Mouse (Mus musculus): Measurements from ENCODE around the gene Arhgap10.

Arhgap10 gene

DNA sequence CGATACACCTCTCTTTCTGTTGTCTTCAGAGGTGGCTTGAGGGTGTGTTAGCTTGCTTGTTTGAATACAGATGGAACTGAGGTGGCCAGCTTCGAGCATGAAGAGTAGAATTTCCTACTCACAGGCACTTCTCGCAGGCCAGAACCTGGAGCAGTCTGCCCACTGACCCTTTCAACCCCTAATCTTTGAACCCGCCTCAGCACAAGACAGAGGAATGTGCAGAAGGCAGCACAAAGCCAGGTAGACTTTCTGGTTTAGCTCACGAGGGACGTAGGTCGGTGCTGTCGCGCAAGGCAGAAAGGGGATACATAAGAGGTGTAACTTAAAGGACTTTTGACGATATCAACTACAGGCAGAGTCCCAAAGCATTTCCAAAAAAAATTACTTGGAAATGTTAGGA, 908 bp downstream of the Arhgap10 start:
- ATAC-seq (ENCODE audit: low TSS enrichment): 0 out of 2 replicates have a peak, but pooled peaks have one; percentile 7

DNA sequence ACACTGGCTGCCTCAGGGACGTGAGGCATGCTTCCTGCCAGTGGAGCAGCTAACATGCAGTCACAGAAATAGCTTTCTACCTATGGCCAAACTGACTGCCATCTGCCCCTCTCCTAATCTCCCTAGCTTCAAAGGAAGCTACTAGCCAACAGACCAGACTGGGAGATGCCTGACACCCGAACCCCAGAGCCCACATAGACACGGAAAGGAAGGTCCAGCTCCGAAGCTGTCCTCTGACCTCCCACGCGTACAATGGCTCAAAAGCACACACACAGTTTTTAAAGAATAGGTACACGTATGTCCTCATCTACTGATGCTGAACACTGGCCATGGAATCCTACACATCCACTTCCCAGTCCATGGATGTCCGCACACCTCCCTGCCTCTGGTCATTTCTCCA, 2.0 kb downstream of the Arhgap10 start:
- ATAC-seq (ENCODE audit: low TSS enrichment): no peak

DNA sequence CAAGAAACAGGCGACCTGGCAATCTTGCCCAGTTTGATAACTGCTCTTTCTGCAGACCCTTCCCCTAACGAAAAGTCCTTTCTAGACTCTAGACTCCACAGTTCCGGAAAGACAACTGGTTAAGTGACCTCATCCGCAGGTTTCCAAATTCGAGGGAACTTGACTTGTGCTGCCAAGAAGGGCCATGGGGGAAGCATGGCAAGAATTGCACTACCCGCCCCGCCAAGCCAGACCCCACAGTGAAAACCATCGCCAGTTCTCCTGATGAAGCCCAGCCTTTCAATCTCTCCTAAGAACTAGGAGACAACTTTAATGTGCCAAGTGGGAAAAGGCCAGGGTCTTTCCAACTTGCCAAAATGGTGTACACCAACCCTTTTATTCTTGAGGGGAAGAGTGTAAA, 2.6 kb downstream of the Arhgap10 start:
- no peak for ATAC-seq (ENCODE audit: low TSS enrichment)

DNA sequence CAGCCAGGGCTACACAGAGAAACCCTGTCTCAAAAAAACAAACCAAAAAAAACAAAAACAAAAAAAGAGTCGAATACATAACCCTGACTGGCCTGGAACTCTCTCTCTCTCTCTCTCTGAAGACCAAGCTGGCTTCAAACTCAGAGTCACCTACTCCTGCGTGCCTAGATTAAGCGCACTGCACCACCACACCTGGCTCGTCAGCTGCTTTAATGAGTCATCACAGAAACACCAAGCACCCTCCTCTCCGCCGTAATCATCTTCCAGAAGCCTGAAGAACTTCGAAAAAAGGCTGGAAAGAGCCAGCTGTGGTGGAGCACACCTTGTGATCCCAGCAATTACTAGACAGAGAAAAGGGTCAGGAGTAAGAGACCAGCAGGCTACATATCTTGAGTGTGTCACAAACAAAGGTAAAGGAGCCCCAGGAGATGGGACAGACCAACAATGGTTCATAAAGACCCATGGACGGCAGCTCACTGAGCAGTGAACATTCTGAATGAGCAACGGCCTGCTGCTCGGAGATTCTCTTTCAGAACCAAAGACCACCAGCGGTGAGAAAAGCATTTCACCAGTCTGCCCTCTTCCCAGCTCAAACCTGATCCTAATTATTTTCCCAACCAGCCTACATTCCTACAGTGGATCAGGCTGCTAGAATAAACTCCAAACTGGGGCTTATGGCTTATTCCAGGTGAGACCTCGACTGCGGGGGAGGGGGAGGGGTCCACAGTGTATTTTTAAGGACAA, 5.8 kb downstream of the Arhgap10 start:
- peak; percentile 38; the same call in 1 of the 2 replicates for ATAC-seq (ENCODE audit: low TSS enrichment)

DNA sequence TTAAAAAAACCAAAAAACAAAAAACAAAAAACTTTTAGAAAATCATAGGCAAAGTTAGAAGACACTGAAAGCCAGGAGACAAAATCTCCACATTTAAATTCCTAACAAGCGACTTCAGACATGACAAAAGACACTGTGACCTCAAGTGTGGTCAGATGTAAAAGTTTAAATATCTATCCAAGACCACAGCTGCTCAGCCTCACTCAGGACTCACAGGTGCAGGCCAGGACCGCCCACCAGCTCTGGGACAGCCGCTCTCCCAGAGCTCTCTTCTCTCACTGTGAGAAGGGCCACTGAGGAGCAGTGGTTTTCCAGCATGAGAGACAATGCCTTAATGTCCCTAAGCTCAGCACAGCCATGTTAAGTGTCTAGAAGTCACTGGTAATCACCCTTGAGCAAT, 7.3 kb downstream of the Arhgap10 start:
- no peak for ATAC-seq (ENCODE audit: low TSS enrichment)

DNA sequence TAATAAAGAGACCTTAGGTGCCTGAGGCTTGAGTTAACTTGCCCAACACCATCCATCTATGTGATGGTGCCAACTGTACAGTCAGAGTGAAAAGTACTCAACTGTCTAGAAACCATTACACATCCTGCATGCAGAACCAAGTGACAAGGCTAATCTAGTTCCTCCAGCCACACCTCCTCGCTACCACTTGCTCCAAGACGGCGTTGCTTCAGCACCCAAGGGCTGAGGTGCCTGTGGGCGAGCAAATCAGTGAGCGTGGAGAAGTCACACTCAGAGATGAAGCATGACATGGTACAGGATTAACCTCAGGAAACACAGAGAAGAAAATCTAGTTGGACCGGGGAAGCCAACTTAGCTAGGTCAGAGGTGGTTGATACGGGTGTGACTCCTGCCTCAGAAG, 8.7 kb downstream of the Arhgap10 start:
- ATAC-seq (ENCODE audit: low TSS enrichment): peak; percentile 27; the same call in 1 of the 2 replicates

DNA sequence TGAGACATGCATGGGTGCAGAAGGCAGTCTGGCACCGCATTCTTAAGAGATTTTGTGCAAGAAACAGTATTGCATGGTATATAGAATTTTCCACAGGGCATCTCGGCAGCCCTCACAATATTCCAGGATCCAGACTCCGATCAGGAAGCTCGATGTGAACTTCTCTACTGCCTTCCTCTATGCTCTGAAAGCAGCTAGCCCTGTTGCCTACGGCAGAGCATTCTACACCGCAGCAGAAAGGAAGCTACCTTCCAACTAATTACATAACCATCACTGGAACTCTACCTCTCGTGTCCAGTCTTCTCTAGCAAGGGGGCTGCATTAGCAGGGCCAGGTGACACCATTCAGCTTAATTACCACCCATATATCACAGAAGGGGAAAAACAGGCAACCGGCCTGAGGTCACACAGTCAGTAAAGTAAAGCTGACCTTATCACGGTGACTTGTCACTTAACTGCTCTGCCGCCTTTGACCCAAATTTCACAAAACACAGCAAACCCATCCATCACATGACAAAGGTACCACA, 10.2 kb downstream of the Arhgap10 start:
- peak; percentile 58; the same call in 1 of the 2 replicates for ATAC-seq (ENCODE audit: low TSS enrichment)

DNA sequence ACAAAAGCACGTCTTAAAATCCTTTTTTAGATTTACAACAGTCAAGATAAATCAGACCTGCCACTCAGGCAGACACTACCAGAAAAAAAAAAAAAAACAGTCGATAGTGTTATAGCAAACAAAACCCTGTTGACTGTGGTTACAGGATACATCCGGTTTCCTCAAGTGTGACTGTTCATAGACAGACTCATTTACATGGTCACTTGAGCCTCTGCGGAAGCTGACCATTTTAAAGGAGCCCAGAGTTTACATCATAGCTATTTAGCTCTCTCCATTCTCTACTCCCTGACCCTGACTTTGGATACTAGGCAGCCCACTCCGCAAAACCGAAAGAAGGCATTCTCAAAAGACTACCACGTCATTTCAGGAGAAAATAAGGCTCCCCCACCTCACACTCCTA, 11.2 kb downstream of the Arhgap10 start:
- ATAC-seq (ENCODE audit: low TSS enrichment): no peak

DNA sequence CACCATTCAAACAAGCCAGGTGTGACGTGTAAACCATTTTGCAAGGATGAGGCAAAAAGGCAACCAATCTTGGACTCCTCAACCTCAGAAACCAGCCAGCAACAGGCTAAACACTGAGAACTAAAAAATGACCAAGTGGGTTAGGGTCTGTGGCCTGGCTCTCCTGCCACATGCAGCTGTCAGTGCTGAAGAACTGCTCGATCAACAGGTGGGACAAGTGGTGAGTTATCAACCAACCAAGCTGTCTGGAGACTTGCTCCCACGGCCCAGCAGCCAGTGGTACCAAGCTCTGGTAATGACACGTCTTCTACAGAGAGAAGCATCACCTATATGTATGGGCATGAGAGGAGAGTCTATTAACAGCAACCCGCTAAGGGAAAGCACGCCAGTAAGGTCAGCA, 15.2 kb downstream of the Arhgap10 start:
- no peak for ATAC-seq (ENCODE audit: low TSS enrichment)

DNA sequence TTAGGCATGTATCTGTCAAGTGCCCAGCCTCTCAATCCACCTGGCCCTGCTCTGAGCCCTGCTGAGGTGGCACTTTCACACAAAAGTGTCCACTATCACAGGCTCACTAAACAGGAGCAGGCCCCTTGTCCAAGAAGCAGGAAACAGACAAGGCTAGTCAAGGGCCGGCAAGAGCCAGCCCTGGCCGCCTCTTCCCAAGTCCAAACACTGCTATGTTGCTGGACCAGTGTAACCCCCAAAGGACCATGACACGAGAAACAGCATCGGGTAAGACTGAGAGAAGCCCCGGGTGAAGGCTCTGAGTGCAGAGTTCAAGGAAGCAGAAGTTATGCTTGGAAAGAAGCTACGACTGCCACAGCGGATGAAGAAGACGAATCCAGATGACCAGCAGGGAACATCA, 16.6 kb downstream of the Arhgap10 start:
- no peak for ATAC-seq (ENCODE audit: low TSS enrichment)

DNA sequence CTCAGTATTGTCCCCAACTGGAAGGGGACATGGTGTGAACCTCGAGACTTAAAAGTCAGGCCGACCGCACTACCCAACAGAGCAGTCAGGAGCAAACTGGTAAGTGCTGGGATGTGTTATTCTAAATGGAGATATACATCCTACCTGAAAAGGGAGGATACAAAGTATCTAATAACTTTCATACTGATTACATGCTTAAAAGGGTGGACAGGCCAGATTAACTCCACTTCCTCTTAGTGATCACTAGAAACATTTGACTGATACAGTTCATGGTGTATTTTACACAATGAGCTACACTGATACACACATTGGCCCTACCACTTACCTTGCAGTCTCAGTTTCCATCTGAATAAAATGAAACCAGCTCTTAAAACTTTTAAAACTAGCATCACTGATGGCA, 17.5 kb downstream of the Arhgap10 start:
- no peak for ATAC-seq (ENCODE audit: low TSS enrichment)

DNA sequence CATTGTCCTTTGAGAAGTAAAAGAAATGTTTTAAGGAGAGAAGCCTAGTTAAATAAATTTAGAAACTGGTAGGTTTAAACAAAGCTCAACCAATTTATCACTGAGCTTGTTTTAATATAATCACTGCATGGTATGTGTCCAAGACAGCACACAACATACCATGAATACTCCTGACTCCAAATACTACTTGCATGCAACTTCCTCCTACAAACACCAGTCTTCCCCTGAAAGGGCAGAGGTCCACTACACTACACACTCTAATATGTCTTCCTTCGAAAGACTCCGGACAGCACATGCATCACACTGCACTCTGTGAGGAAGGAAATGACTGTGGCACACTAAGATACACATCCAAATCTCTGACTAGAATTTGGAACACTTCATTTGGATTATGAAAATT, 20.3 kb downstream of the Arhgap10 start:
- ATAC-seq (ENCODE audit: low TSS enrichment): peak; percentile 3; the same call in 1 of the 2 replicates

DNA sequence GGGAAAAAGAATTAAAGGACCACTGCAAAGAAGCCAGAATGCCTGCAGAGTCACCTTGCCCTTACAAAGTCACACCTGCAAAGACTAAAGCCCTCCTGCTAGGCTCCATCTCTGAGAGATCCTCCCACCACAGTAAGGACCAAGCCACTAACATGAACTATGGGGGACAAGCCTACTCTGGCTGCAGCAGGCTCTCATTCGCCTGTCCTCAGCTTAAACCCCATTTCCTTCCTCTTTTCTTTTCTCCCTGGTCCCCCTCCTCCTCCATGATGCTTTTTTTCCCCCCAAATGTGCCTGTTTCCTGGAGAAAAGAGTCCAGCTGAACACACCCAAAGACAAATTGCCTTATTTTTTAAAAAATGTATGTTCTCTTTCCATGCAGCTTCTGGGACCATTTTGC, 21.5 kb downstream of the Arhgap10 start:
- no peak for ATAC-seq (ENCODE audit: low TSS enrichment)

DNA sequence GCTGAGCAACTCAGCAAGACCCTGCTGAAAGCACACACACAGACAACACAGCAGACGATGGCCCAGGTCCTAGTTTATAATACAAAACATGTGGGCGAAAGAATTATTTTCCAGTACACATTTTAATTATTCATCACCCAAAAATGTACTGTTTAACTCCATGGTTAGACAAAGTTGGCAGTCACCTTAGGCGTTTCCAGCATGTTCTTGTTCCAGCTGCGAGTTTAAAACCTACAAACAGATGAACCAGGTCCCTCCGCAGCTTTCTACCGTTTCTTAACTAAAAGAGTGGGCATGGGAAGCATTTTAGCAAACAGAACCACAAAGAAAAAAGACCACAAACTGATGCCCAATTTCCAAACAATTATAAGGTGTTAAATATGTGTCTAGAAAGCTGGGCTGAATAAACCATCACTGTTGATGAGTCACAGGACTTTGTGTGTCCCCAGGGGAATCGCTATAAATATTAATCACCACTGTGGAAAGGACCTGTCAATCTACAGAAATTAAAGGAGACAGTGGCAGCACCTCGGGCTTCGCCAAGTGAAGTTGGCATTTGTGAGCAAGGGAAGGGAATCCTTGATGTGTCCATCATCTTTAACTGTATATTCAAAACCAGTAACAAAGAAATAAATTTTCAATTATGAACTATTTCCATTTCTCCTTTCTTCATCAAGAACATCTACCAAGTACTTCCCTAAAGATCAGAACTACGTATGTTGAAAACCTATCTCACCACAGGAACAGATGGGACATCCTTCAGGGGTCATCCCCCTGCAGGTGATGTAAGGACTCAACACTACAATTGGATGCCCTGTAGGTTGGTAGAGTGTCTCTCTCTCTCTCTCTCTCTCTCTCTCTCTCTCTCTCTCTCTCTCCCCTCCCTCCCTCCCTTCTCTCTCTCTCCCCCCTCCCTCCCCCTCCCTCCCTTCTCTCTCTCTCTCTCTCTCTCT, 23.1 kb downstream of the Arhgap10 start:
- no peak for ATAC-seq (ENCODE audit: low TSS enrichment)

DNA sequence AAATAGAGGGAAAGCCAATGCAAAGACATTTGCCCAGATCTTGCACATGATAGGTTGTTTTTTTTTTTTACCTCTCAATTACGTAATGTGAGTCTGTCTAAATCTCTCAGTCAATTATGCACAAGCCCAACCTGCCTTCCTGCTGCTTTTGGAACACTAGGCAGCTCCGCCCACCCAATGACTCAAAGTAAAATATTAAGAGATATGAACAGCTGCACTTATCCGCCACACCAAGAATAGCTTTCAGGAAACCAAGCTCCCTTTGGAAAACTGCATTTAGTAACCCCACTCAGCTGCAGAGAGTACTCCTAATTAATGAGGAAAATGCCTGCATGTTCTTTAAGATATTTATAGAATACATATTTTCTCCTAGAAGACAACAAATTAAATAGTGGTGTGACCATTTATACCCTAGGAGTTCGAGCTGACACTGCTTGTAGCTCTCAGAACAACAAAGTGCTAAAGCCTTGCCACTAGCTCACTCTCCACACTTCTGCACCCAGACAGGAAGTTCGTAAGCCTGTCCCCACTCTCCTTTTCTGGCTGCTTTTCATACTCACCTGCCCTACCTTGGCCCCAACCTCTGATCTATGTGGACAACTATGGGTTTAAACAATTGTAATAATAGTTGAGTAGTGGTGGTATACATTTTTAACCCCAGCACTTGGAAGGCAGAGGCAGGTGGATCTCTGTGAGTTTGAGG, 25.2 kb downstream of the Arhgap10 start:
- ATAC-seq (ENCODE audit: low TSS enrichment): peak; percentile 47

DNA sequence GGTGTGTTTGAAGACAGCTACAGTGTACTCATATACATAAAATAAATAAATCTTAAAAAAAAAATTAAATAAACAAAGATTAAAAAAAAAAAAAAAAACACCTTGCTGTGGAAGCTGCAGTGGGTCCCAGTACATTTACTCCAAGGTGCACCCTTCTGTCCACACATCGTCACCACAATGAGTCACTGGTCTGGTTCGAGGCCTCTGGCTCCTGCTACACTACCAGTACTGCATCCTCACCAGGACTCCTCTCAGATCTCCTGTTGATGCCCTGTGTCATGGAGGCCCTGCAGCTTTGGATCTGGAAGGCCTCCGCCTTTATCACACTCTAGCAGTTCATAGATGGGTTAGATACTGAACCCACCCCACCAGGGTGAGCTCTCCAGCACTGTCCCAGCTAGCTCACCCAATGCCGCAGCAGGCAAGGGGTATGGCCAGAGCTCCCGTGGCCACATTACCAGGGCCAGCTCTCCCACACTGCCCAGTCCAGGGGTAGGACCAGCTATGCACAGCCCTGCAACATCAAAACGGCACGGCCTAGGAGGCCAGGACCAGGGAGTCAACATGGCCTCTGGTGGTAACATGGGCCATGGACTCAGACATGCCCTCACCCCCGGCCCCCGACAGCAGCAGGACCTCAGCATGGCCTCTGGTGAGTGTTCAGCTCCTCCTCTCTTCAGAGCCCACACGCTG, 26.4 kb downstream of the Arhgap10 start:
- ATAC-seq (ENCODE audit: low TSS enrichment): no peak

DNA sequence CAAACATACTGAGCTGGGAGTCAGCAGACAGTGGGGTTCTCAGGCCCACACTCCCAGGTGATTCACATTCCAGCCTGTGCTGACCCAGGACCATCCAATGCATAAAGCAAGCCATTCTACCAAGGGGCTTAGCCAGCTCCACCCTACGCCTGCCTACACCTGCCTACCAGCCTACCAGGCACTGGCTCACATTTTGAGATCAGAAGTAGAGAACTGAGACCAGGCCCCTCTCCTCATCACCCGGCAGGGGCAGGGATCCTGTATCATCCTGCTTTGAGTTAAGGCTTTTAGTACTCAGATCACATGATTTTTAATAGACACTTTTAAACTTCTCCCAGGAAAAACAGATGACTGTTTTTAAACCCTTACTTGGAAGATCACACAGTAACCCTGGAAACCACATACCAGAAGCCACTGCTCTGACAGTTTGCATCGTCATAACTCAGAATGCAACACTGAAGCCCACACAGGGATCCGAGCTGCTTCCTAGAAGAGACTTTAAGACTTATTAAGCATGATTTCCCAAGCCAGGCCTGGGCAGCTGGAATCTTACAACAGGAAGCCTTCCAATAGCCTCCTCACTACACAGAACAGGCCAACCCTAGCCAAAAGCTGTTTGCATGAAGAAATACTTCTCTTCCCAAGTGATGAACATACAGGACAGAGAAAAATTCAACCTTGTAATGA, 27.5 kb downstream of the Arhgap10 start:
- peak; percentile 86 for ATAC-seq (ENCODE audit: low TSS enrichment)

DNA sequence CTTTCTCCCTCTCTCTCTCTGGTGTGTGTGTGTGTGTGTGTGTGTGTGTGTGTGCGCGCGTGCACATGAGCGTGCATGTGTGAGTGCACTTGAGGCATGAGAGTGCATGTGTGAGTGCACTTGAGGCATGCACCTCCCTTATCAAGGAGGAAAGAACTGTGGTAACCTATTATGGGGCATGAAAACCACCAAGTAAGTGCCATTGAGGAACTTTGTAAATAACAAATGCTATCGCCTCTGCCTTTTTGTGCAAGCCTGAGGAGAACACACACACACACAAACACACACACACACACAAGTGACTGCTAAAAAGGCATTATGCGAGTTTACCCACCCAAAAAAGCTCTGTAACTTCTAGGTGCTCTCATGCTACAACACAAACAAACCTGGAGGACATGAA, 28.5 kb downstream of the Arhgap10 start:
- no peak for ATAC-seq (ENCODE audit: low TSS enrichment)

DNA sequence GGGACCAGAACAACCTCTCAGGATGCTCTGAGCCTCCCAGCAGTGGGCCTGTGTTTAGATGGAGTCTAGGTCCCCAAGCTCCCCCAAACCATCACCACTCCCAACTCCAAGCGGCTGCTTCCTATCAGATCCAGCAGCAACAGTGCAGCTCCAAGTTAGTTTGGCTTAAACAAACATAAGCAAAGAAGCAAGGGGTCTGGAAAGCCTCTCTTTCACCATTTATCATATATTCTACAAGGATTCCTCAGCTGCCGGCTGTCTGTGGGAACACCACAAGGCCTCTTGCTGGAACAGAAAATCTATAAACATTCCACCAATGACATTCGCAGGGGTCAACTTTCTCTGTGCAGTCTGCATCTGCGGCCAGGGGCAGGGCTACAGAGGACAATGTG, 29.5 kb downstream of the Arhgap10 start:
- ATAC-seq (ENCODE audit: low TSS enrichment): no peak

DNA sequence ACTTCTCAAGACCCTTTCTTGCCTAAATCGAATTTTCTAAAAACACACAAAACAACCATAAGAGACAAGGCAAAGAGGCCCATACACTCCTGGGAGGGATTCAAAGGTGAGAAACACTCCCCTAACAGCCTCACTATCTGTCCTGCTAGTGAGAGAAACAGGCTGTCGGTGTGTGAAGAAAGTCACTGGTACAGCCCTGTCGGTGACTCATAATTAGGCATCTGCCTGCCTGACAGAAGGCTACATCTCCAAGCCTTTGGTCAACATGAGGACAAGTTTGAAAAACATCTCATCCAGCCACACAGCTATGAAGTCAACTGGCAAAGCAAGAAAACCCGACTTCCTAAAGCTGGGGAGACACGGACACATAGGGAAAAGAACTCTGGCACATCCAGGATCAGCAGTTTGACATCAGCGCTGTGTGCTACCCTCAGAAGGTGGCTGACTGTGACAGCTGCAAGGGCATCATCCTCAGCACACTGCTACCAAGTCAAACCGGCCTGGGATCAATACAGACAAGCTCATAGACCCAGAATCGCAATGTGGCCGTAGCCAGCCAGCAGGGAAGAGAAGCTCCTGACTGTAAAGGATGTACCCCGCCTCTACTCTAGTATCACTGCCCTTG, 30.1 kb downstream of the Arhgap10 start:
- ATAC-seq (ENCODE audit: low TSS enrichment): no peak

Data from frontal cortex, adult (tissue).